Mouse (Mus musculus) testis, postnatal 14 days (tissue): Measurements from ENCODE around the gene Nup188.

Experiments used
- DNase-seq: peaks from one replicate; pipeline ENCODE4 v3.0.0; 2021; ENCODE audit warnings: low spot score

The Nup188 gene

GRCm38 (mm10) chr2:30386913-30387312 lies 100.7 kb downstream of the Nup188 start:
- DNase-seq, result no peak

GRCm38 (mm10) chr2:30389000-30389399 lies 102.8 kb downstream of the Nup188 start:
- DNase-seq, result no peak

- DNase-seq, result peak; percentile 100
These were observed 105.9 kb downstream of the Nup188 start, which contains the start of gene Dolpp1 for GRCm38 (mm10) chr2:30392114-30392576. TSS of gene Dolpp1 (plus strand) at chr2:30392254.

GRCm38 (mm10) chr2:30392577-30393369 lies 106.6 kb downstream of the Nup188 start:
- DNase-seq, result peak; percentile 66

- no peak for DNase-seq
These were observed 107.1 kb downstream of the Nup188 start for GRCm38 (mm10) chr2:30393370-30393656.
